Mouse (Mus musculus): ENCODE measurements around the gene Tbc1d24. TPM values are rescaled to one million over a fixed set of nuclear protein-coding genes. Genes with fewer than 3 reads are reported as not detected.
A peak's percentile ranks its signal among the peaks of the same experiment; 100 is the strongest.

Gene Tbc1d24
- polyA plus RNA-seq, 1 experiment from 2014 or later, result 8.2 TPM

DNA sequence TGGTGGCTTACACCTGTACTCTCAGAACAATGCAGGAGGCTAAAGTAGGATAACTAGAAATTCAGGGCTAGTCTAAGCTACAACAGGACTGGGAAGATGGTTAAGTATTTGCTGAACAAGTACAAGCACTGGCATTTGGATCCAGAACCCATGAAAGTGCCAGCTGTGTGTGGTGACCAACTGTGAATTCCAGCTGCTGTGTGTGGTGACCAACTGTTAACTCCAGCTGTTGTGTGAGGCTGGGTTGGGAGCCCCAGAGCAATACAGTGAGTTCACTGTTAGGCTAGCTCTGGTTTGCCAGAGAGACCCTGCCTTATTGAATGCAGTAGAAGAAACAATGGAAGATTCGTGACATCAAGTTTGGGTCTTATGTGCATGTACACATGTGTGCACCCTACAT, 31.1 kb upstream of the Tbc1d24 start:
- H3K4me3 ChIP-seq (ENCODE audit: low read length), result no peak overlapping the region
- no peaks in the 10 kb centered on the region for H3K27me3 ChIP-seq (ENCODE audit: control insufficient read depth, insufficient read depth, low read length)
- no peak for ATAC-seq (ENCODE audit: low FRiP score, low TSS enrichment)
- H3K27ac ChIP-seq (ENCODE audit: low read depth, low read length), result no peak overlapping the region
- H3K36me3 ChIP-seq (ENCODE audit: control insufficient read depth, insufficient read depth, low read length), result peaks cover 99% of the 10 kb centered on the region
- H3K9ac ChIP-seq (ENCODE audit: low read depth, low read length), result no peak overlapping the region
- no peaks in the 10 kb centered on the region for H3K9me3 ChIP-seq (ENCODE audit: control insufficient read depth, low read length)
- H3K4me1 ChIP-seq (ENCODE audit: control insufficient read depth, insufficient read depth, low read length), result no peaks in the 10 kb centered on the region
- no peak overlapping the region for H3K4me2 ChIP-seq (replicated peaks; ENCODE audit: low read depth, low read length)
- 97% methylated on average over 1 of the region's 1 CpGs for WGBS

DNA sequence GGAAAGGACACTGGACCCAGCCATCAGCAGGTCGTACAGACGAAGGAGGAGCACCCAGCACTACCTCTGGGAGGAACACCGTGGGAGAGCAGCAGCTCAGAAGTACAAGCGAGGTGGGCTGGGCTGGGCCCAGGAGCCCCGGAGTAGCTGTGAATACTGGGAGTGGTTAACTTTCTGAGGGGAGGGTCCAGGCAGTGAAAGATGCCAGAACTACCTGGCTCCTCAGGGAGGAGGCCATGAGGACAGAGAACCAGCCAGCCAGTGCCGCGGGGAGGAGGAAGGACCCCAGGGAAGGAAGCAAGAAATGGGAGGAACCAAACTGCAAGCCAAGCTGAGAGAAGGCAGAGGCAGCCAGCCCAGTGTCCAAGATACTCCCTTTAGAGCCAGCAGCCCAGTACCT, 22.6 kb upstream of the Tbc1d24 start:
- Histone ChIP-seq H3K4me3 (ENCODE audit: low read length) (no peak overlapping the region), H3K36me3 (ENCODE audit: control insufficient read depth, insufficient read depth, low read length) (peaks cover 93% of the 10 kb centered on the region), H3K9ac (ENCODE audit: low read depth, low read length) (no peak overlapping the region), H3K27me3 (ENCODE audit: control insufficient read depth, insufficient read depth, low read length) (no peaks in the 10 kb centered on the region), H3K9me3 (ENCODE audit: control insufficient read depth, low read length) (no peaks in the 10 kb centered on the region), H3K27ac (ENCODE audit: low read depth, low read length) (no peak overlapping the region), H3K4me2 (replicated peaks; ENCODE audit: low read depth, low read length) (no peak overlapping the region), H3K4me1 (ENCODE audit: control insufficient read depth, insufficient read depth, low read length) (no peaks in the 10 kb centered on the region)
- WGBS, result 87% methylated on average over 7 of the region's 7 CpGs
- ATAC-seq (ENCODE audit: low FRiP score, low TSS enrichment), result no peak

DNA sequence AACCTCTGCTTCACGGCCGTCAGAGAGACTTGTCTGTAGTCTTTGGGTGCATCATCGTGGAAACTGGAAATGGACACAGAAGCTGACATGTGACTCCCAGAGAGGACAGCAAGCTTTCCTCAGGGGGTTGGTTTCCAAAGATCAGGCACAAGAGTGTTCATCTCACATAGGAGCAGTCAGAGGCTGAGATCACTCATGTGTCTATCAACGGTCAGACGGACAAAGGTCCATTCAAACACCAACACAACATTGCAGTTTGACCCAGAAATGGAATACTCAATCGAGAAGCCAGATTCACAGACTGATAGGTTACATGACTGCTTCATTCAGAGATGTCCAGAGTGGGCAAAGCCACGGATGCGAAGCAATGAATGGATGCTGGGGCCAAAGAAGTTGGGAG, 21.4 kb upstream of the Tbc1d24 start:
- Histone ChIP-seq H3K9ac (ENCODE audit: low read depth, low read length) (no peak overlapping the region), H3K4me3 (ENCODE audit: low read length) (no peak overlapping the region), H3K4me1 (ENCODE audit: control insufficient read depth, insufficient read depth, low read length) (no peaks in the 10 kb centered on the region), H3K27me3 (ENCODE audit: control insufficient read depth, insufficient read depth, low read length) (no peaks in the 10 kb centered on the region), H3K36me3 (ENCODE audit: control insufficient read depth, insufficient read depth, low read length) (peaks cover 89% of the 10 kb centered on the region), H3K4me2 (replicated peaks; ENCODE audit: low read depth, low read length) (no peak overlapping the region), H3K9me3 (ENCODE audit: control insufficient read depth, low read length) (no peaks in the 10 kb centered on the region), H3K27ac (ENCODE audit: low read depth, low read length) (no peak overlapping the region)
- 98% methylated on average over 8 of the region's 8 CpGs for WGBS
- no peak for ATAC-seq (ENCODE audit: low FRiP score, low TSS enrichment)

GRCm38 (mm10) chr17:24225851-24226250, 20.5 kb upstream of the Tbc1d24 start:
- Histone ChIP-seq H3K9ac (ENCODE audit: low read depth, low read length) (no peak overlapping the region), H3K4me2 (replicated peaks; ENCODE audit: low read depth, low read length) (no peak overlapping the region), H3K4me1 (ENCODE audit: control insufficient read depth, insufficient read depth, low read length) (no peaks in the 10 kb centered on the region; the same call in 1 of the 2 replicates), H3K36me3 (ENCODE audit: control insufficient read depth, insufficient read depth, low read length) (peaks cover 80% of the 10 kb centered on the region), H3K9me3 (ENCODE audit: control insufficient read depth, low read length) (no peaks in the 10 kb centered on the region), H3K27me3 (ENCODE audit: control insufficient read depth, insufficient read depth, low read length) (no peaks in the 10 kb centered on the region), H3K27ac (ENCODE audit: low read depth, low read length) (no peak overlapping the region), H3K4me3 (ENCODE audit: low read length) (no peak overlapping the region)
- no peak for ATAC-seq (ENCODE audit: low FRiP score, low TSS enrichment)
- WGBS, result 95% methylated on average over 5 of the region's 5 CpGs

DNA sequence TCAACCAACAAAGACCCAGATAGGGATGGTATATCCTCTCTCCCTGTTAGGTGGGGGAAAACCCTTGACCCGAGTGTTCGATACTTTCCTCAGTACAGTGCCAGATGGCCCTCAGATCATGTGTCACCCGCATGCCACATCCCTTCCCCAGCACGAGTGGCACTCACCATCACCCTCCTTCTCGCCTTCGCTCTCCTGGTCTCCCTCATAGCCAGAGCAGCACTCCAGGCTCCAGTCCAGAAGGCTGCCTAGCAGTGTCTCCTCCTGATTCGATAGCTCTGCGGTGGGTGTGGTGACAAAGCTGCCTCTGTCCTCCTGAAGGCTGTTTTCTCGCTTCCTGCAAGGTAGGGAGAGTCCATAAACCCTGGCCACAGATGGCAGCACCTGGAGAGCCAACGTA, 19.4 kb upstream of the Tbc1d24 start:
- H3K9ac ChIP-seq (ENCODE audit: low read depth, low read length), result no peak overlapping the region
- no peak overlapping the region for H3K27ac ChIP-seq (ENCODE audit: low read depth, low read length)
- H3K36me3 ChIP-seq (ENCODE audit: control insufficient read depth, insufficient read depth, low read length), result peaks cover 69% of the 10 kb centered on the region
- H3K9me3 ChIP-seq (ENCODE audit: control insufficient read depth, low read length), result no peaks in the 10 kb centered on the region
- no peak for ATAC-seq (ENCODE audit: low FRiP score, low TSS enrichment)
- peaks cover 3% of the 10 kb centered on the region for H3K4me1 ChIP-seq (ENCODE audit: control insufficient read depth, insufficient read depth, low read length)
- no peak overlapping the region for H3K4me2 ChIP-seq (replicated peaks; ENCODE audit: low read depth, low read length)
- no peak overlapping the region for H3K4me3 ChIP-seq (ENCODE audit: low read length)
- H3K27me3 ChIP-seq (ENCODE audit: control insufficient read depth, insufficient read depth, low read length), result no peaks in the 10 kb centered on the region
- 87% methylated on average over 10 of the region's 10 CpGs for WGBS

GRCm38 (mm10) chr17:24223513-24223912, 18.2 kb upstream of the Tbc1d24 start:
- peaks cover 7% of the 10 kb centered on the region for H3K4me1 ChIP-seq (ENCODE audit: control insufficient read depth, insufficient read depth, low read length)
- no peak for ATAC-seq (ENCODE audit: low FRiP score, low TSS enrichment)
- no peaks in the 10 kb centered on the region for H3K27me3 ChIP-seq (ENCODE audit: control insufficient read depth, insufficient read depth, low read length)
- no peak overlapping the region for H3K9ac ChIP-seq (ENCODE audit: low read depth, low read length)
- WGBS, result 86% methylated on average over 5 of the region's 5 CpGs
- H3K36me3 ChIP-seq (ENCODE audit: control insufficient read depth, insufficient read depth, low read length), result peaks cover 59% of the 10 kb centered on the region
- no peaks in the 10 kb centered on the region for H3K9me3 ChIP-seq (ENCODE audit: control insufficient read depth, low read length)
- H3K27ac ChIP-seq (ENCODE audit: low read depth, low read length), result no peak overlapping the region
- no peak overlapping the region for H3K4me2 ChIP-seq (replicated peaks; ENCODE audit: low read depth, low read length)
- no peak overlapping the region for H3K4me3 ChIP-seq (ENCODE audit: low read length)

- peaks cover 57% of the 10 kb centered on the region for H3K36me3 ChIP-seq (ENCODE audit: control insufficient read depth, insufficient read depth, low read length)
- no peak overlapping the region for H3K4me3 ChIP-seq (ENCODE audit: low read length)
- no peak overlapping the region for H3K4me2 ChIP-seq (replicated peaks; ENCODE audit: low read depth, low read length)
Observed at GRCm38 (mm10) chr17:24222653-24223052, 17.3 kb upstream of the Tbc1d24 start.

DNA sequence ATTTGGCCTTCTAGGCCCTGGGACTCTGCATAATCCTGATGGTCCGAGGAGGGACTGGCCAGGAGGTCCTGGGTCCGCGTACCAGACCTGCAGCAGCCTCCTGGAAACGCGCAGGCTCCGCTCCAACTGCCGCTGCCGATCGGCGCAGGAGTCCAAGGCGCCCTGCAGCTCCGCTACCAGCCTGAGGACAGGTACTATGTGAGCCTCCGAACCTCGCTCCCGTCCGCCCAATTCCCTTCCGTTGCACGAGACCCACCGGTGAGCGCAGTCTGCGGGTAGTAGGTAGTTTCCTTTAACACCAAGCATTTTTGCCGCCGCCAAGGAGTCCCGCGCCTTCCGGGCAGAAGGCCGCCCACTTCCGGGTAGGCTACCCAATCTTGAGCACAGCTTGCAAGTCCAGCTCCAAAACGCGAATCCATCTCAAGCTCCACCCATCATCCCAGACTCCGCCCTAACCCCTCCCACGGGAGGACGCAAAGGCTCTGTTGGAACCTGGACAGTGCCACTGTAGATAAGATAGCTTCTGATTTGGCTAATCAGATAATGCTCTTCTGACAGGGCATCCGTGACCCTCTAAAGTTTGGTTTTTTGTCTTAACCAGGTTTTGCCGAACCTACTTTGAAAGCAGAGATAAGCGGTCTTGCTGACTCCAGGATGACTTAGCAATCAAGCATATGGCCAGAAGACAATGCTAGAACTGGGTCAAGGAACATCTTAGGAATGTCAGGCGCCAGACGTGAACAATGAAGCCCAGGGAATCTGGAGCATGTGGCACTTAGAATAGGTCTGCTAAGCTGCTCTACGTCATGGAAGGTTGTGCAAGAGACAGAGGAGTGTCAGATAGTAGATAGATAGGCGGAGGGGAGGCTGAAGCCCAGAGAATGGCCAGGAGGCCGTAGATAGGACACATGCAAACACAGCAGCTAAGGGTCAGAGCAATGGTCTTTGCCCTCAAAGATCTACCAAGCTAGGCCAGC, 15.4 kb upstream of the Tbc1d24 start, which contains the start of gene Tedc2:
Gene Tedc2, minus strand, starts transcription at position 417 of the 977 bp plus-strand sequence.
- peaks cover 56% of the 10 kb centered on the region for H3K36me3 ChIP-seq (ENCODE audit: control insufficient read depth, insufficient read depth, low read length)
- H3K4me3 ChIP-seq (ENCODE audit: low read length), result peak within 1 kb of the TSS; percentile 74
- H3K27ac ChIP-seq (ENCODE audit: low read depth, low read length), result peak within 1 kb of the TSS; percentile 18; the same call in 1 of the 2 replicates
- peaks cover 7% of the 10 kb centered on the region for H3K4me1 ChIP-seq (ENCODE audit: control insufficient read depth, insufficient read depth, low read length)
- H3K9ac ChIP-seq (ENCODE audit: low read depth, low read length), result peak within 1 kb of the TSS; percentile 71
- no peaks in the 10 kb centered on the region for H3K9me3 ChIP-seq (ENCODE audit: control insufficient read depth, low read length)
- H3K4me2 ChIP-seq (replicated peaks; ENCODE audit: low read depth, low read length), result peak within 1 kb of the TSS; percentile 70
- no peaks in the 10 kb centered on the region for H3K27me3 ChIP-seq (ENCODE audit: control insufficient read depth, insufficient read depth, low read length)
- 6% methylated on average over 41 of the region's 41 CpGs for WGBS
- ATAC-seq (ENCODE audit: low FRiP score, low TSS enrichment), result peak; percentile 94

More at GRCm38 (mm10) chr17:24222653-24223052, 17.3 kb upstream of the Tbc1d24 start:
- Histone ChIP-seq H3K4me1 (ENCODE audit: control insufficient read depth, insufficient read depth, low read length) (peaks cover 7% of the 10 kb centered on the region), H3K27ac (ENCODE audit: low read depth, low read length) (no peak overlapping the region), H3K27me3 (ENCODE audit: control insufficient read depth, insufficient read depth, low read length) (no peaks in the 10 kb centered on the region), H3K9ac (ENCODE audit: low read depth, low read length) (no peak overlapping the region), H3K9me3 (ENCODE audit: control insufficient read depth, low read length) (no peaks in the 10 kb centered on the region)
- no peak for ATAC-seq (ENCODE audit: low FRiP score, low TSS enrichment)
- 71% methylated on average over 6 of the region's 6 CpGs for WGBS

DNA sequence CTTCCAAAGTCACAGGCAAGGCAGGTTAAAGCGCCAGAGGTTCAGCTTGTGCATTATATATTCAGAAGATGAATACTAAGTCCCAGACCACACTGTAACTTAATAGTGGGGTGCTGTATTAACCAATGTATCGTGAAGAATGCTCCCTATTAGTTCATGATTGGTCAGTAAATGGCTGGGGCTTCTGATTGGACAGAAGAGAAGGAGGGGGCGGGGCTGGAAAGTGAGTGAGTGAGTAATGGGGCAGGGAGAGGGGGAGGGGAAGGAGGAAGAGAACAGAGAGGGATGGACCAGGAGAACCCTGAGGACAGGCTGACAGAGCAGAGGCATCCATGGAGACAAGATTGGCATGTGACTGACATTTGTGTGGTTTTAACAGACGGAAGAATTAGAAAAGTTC, 11.5 kb upstream of the Tbc1d24 start:
- 76% methylated on average over 4 of the region's 4 CpGs for WGBS
- peaks cover 30% of the 10 kb centered on the region for H3K36me3 ChIP-seq (ENCODE audit: control insufficient read depth, insufficient read depth, low read length)
- H3K9me3 ChIP-seq (ENCODE audit: control insufficient read depth, low read length), result no peaks in the 10 kb centered on the region
- H3K27me3 ChIP-seq (ENCODE audit: control insufficient read depth, insufficient read depth, low read length), result no peaks in the 10 kb centered on the region
- H3K4me1 ChIP-seq (ENCODE audit: control insufficient read depth, insufficient read depth, low read length), result peaks cover 11% of the 10 kb centered on the region
- no peak overlapping the region for H3K4me3 ChIP-seq (ENCODE audit: low read length)
- H3K27ac ChIP-seq (ENCODE audit: low read depth, low read length), result no peak overlapping the region
- no peak for ATAC-seq (ENCODE audit: low FRiP score, low TSS enrichment)
- H3K4me2 ChIP-seq (replicated peaks; ENCODE audit: low read depth, low read length), result no peak overlapping the region
- H3K9ac ChIP-seq (ENCODE audit: low read depth, low read length), result no peak overlapping the region

Data from kidney, embryonic 14.5 days (tissue).